Mouse (Mus musculus) embryonic fibroblast, embryonic 13.5 days (primary cell): ENCODE data around the gene Mtus2. TPM values are rescaled to one million over a fixed set of nuclear protein-coding genes. Genes with fewer than 3 reads are reported as not detected.

Source experiments
- H3K27ac ChIP-seq: 2 replicates; pipeline ENCODE4 v1.5.1; 2012; ENCODE audit warnings: low read length, control low read depth, inconsistent platforms; ENCODE audit not compliant: insufficient read depth
- H3K4me1 ChIP-seq: 2 replicates; pipeline ENCODE4 v1.6.1; 2011; ENCODE audit warnings: low read length; ENCODE audit not compliant: control insufficient read depth, insufficient read depth
- H3K4me3 ChIP-seq: 2 replicates; pipeline ENCODE4 v1.5.1; 2011; ENCODE audit warnings: mild to moderate bottlenecking, control low read depth, low read length; ENCODE audit not compliant: insufficient read depth
- CTCF ChIP-seq: IDR thresholded peaks from 2 replicates; pipeline ENCODE4 v1.5.1; 2011; ENCODE audit warnings: mild to moderate bottlenecking, control low read depth, low read length, moderate library complexity, borderline replicate concordance; ENCODE audit not compliant: insufficient read depth
- POLR2A ChIP-seq: IDR thresholded peaks from 2 replicates; pipeline ENCODE4 v1.6.1; 2011; ENCODE audit warnings: low read depth, mild to moderate bottlenecking, control low read depth, low read length, moderate library complexity
- polyA plus RNA-seq: library from polyadenylated mRNA; stranded (reverse); fragments of >200 nt; gene quantifications from 2 replicates; pipeline ENCODE4 v1.2.4, GENCODE M21; 2011; ENCODE audit warnings: low read depth; ENCODE audit not compliant: missing spikeins, insufficient read length

Gene Mtus2
- polyA plus RNA-seq, 1 experiment = 7.5 TPM

- H3K4me3 ChIP-seq = no peak overlapping the region
- TF ChIP-seq POLR2A = no peak
- no peak for TF ChIP-seq CTCF
- H3K4me1 ChIP-seq = no peaks in the 10 kb centered on the region
- H3K27ac ChIP-seq = no peak overlapping the region
Observed at GRCm38 (mm10) chr5:148107890-148108289, 150.8 kb downstream of the Mtus2 start.

- Histone ChIP-seq H3K4me3 (no peak overlapping the region), H3K27ac (no peak overlapping the region), H3K4me1 (no peaks in the 10 kb centered on the region)
- TF ChIP-seq POLR2A (no peak), CTCF (no peak)
Observed at GRCm38 (mm10) chr5:148108314-148108713, 151.2 kb downstream of the Mtus2 start.

GRCm38 (mm10) chr5:148115207-148115817, 158.2 kb downstream of the Mtus2 start:
- no peak overlapping the region for H3K4me3 ChIP-seq
- H3K27ac ChIP-seq = no peak overlapping the region
- TF ChIP-seq POLR2A (no peak), CTCF (no peak)
- no peaks in the 10 kb centered on the region for H3K4me1 ChIP-seq

GRCm38 (mm10) chr5:148124354-148124753, 167.2 kb downstream of the Mtus2 start:
- TF ChIP-seq POLR2A (no peak), CTCF (no peak)
- Histone ChIP-seq H3K4me3 (no peak overlapping the region), H3K4me1 (no peaks in the 10 kb centered on the region), H3K27ac (no peak overlapping the region)

GRCm38 (mm10) chr5:148130691-148131457, 173.8 kb downstream of the Mtus2 start:
- peaks cover 3% of the 10 kb centered on the region; the same call in 1 of the 2 replicates for H3K4me1 ChIP-seq
- H3K27ac ChIP-seq = peak overlapping the region; percentile 72
- TF ChIP-seq POLR2A (no peak), CTCF (no peak)
- H3K4me3 ChIP-seq = no peak overlapping the region

- H3K4me1 ChIP-seq = peaks cover 3% of the 10 kb centered on the region; the same call in 1 of the 2 replicates
- TF ChIP-seq POLR2A (no peak; the same call in 1 of the 2 replicates), CTCF (no peak)
- H3K27ac ChIP-seq = peak overlapping the region; percentile 72
- H3K4me3 ChIP-seq = no peak overlapping the region
Observed at GRCm38 (mm10) chr5:148131458-148132131, 174.5 kb downstream of the Mtus2 start.

GRCm38 (mm10) chr5:148133448-148134060, 176.4 kb downstream of the Mtus2 start:
- TF ChIP-seq POLR2A (no peak), CTCF (no peak)
- peaks cover 3% of the 10 kb centered on the region; the same call in 1 of the 2 replicates for H3K4me1 ChIP-seq
- H3K27ac ChIP-seq = no peak overlapping the region
- no peak overlapping the region for H3K4me3 ChIP-seq

GRCm38 (mm10) chr5:148141662-148142061, 184.5 kb downstream of the Mtus2 start:
- Histone ChIP-seq H3K4me3 (no peak overlapping the region), H3K4me1 (no peaks in the 10 kb centered on the region), H3K27ac (no peak overlapping the region)
- no peak for TF ChIP-seq CTCF
- TF ChIP-seq POLR2A = no peak

- Histone ChIP-seq H3K4me1 (no peaks in the 10 kb centered on the region), H3K4me3 (no peak overlapping the region), H3K27ac (no peak overlapping the region)
- TF ChIP-seq POLR2A = no peak
- TF ChIP-seq CTCF = no peak
Observed at GRCm38 (mm10) chr5:148146200-148146823, 189.2 kb downstream of the Mtus2 start.
